Mouse (Mus musculus) MEL (cell line): ENCODE data around the gene Tjp2.

Experiments used
- KAT2A ChIP-seq: conservative IDR thresholded peaks from 2 replicates; pipeline ENCODE4 v1.6.1; 2012; ENCODE audit warnings: low read depth, low read length, improper control_type of control experiment, inconsistent platforms
- MAX ChIP-seq: IDR thresholded peaks from 2 replicates; pipeline ENCODE4 v1.6.1; 2011; ENCODE audit warnings: low read length, improper control_type of control experiment
- POLR2A ChIP-seq, 2 experiments: IDR thresholded peaks; 2 replicates each; pipeline ENCODE4 v1.6.1; 2011 to 2012; ENCODE audit warnings: low read length in 2 of 2, mild to moderate bottlenecking in 2 of 2, control low read depth in 1 of 2, improper control_type of control experiment in 1 of 2, low read depth in 1 of 2, moderate library complexity in 1 of 2; ENCODE audit not compliant: control insufficient read depth in 1 of 2, insufficient read depth in 1 of 2, poor library complexity in 1 of 2

DNA sequence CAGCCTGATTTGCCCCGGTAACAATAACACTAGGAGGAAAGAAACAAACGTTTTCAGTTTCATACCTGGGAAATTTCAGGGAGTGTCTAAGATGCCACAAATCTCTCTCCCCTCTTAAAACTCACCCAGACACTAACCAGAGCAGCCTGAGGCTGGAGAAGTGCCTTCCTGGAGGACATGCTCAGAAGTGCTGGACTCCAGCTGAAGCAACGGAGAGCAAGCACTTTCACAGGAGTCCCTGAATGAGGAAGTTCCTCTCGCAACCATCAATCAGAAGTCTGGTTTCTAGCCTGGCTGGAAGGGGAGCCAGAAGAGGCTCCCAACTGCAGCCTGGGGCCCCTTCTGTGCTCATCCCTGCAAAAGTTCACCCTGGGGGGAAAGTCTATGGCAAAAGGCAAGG lies 60.9 kb downstream of the Tjp2 start:
- no peak for TF ChIP-seq KAT2A
- TF ChIP-seq MAX: no peak
- TF ChIP-seq POLR2A (IDR thresholded peaks at IDR 0.05; ENCODE audit: control insufficient read depth in 1 of 2, insufficient read depth in 1 of 2, low read depth in 1 of 2, low read length in 2 of 2, poor library complexity in 1 of 2): no peak
